Mouse (Mus musculus) liver, adult 2 months (tissue): ENCODE measurements at regions not wholly inside any gene's neighbourhood (a gene's known extent, or its start where the extent isn't known, plus 50 kb on each side); places are given as distances from the start of the nearest gene placed in this dataset.

ENCODE experiments used
- DNase-seq: peaks from one replicate; pipeline ENCODE4 v3.0.0-alpha.2; 2011; ENCODE audit warnings: low read depth, low spot score; ENCODE audit errors: extremely low read depth
- H3K27ac ChIP-seq: fragments of 200-500 bp; replicated peaks from 2 replicates; pipeline ENCODE4 v1.5.1; 2012; ENCODE audit warnings: low read depth, mild to moderate bottlenecking, control low read depth, inconsistent platforms, low read length; ENCODE audit not compliant: insufficient read depth
- H3K27me3 ChIP-seq: fragments of 200-500 bp; 2 replicates; pipeline ENCODE4 v1.6.1; 2012; ENCODE audit warnings: mild to moderate bottlenecking, moderate library complexity, low read length, inconsistent platforms; ENCODE audit not compliant: control insufficient read depth, insufficient read depth
- H3K36me3 ChIP-seq: fragments of 200-500 bp; 2 replicates; pipeline ENCODE4 v1.6.1; 2012; ENCODE audit warnings: low read length, inconsistent platforms; ENCODE audit not compliant: control insufficient read depth, insufficient read depth
- H3K4me1 ChIP-seq: fragments of 200-500 bp; 2 replicates; pipeline ENCODE4 v1.6.1; 2011; ENCODE audit warnings: low read length; ENCODE audit not compliant: control insufficient read depth, insufficient read depth
- H3K4me3 ChIP-seq: fragments of 200-500 bp; 2 replicates; pipeline ENCODE4 v1.5.1; 2011; ENCODE audit warnings: low read depth, mild to moderate bottlenecking, control low read depth, low read length, moderate library complexity; ENCODE audit not compliant: insufficient read depth
- H3K79me2 ChIP-seq: fragments of 200-500 bp; 2 replicates; pipeline ENCODE4 v1.6.1; 2012; ENCODE audit warnings: inconsistent platforms, mild to moderate bottlenecking, low read length, moderate library complexity; ENCODE audit not compliant: control insufficient read depth, insufficient read depth
- H3K9ac ChIP-seq: fragments of 200-500 bp; 2 replicates; pipeline ENCODE4 v1.6.1; 2012; ENCODE audit warnings: low read depth, mild to moderate bottlenecking, control low read depth, inconsistent platforms, low read length
- CTCF ChIP-seq: fragments of 200-500 bp; IDR thresholded peaks from 2 replicates; pipeline ENCODE4 v1.5.1; 2011; ENCODE audit warnings: low read depth, low read length, control low read depth
- POLR2A ChIP-seq: fragments of 200-500 bp; IDR thresholded peaks from 2 replicates; pipeline ENCODE4 v1.6.1; 2011; ENCODE audit warnings: low read length, control low read depth; ENCODE audit not compliant: insufficient read depth; ENCODE audit errors: extremely low read depth
- WGBS: fragments of 180-500 bp; shearing (Covaris S2); methylation state at CpG from one replicate; pipeline ENCODE4 v1.1.7; 2018; 5-methylcytosine and 5-hydroxymethylcytosine counted together

DNA sequence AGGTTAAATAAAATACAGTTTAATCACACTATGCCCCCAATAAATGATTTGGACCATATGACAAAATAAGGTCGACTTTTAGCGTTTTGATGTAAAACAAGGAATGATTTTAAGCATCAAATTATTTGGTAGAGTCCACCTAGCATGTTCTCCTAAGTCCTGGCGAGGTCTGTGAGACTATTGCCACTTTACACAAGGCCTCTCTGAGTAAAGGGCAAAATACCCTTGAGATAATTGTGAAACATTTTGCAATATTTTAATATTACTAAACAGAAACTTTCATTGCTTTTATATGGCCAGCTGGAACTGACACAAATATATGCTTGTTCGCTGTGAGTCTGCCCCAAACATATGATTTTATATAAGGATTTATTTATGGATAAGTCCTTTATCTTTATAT lies 629.4 kb upstream of the Zeb2 start:
- no peaks in the 10 kb centered on the region for H3K79me2 ChIP-seq
- no peaks in the 10 kb centered on the region for H3K4me1 ChIP-seq
- DNase-seq, result peak; percentile 5
- no peak overlapping the region for H3K27ac ChIP-seq
- H3K9ac ChIP-seq, result no peak overlapping the region
- 75% methylated on average over 4 of the region's 4 CpGs for WGBS
- H3K36me3 ChIP-seq, result no peaks in the 10 kb centered on the region
- TF ChIP-seq POLR2A (no peak), CTCF (no peak)
- no peak overlapping the region for H3K4me3 ChIP-seq
- no peaks in the 10 kb centered on the region for H3K27me3 ChIP-seq

DNA sequence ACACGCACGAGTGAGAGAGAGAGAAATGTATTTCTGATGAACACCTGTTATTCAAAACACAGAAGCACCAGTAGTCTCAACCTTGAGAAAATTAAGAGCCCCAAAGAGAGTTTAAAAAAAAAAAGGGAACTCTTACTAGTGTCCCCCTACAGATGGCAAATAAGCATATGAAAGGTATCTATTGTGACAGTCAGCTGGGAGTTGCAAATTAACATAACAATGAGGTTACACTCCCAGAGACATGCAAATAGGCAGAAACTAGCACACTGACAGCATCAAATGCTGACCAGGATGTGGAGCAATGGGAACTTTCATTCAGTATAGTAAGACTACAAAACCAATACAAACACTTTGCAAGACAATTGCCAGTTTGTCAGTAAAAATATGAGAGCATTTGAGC lies 619.1 kb upstream of the Zeb2 start:
- WGBS, result 80% methylated on average over 2 of the region's 2 CpGs

DNA sequence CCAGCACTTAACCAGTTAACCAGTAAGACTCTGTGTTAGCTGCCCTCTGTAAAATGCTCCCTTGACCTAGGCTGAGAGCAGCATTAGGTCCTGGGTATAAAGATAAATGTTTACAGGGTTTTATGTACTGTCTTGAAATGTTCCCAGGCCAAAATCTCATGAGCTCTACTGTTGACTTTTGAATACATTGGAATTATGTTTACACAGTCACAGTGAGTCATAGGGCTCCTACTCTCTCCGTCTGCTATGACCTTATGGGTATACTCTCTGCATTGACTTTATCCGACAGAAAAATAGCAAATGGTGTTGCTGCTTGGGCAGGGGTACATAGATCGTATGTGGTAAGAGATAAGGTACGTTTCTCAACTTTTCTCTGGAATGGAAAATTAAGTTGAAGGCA lies 596.8 kb upstream of the Zeb2 start:
- no peaks in the 10 kb centered on the region for H3K27me3 ChIP-seq
- H3K4me3 ChIP-seq, result no peak overlapping the region
- no peaks in the 10 kb centered on the region for H3K36me3 ChIP-seq
- H3K79me2 ChIP-seq, result no peaks in the 10 kb centered on the region
- DNase-seq, result no peak
- H3K27ac ChIP-seq, result no peak overlapping the region
- H3K4me1 ChIP-seq, result no peaks in the 10 kb centered on the region
- TF ChIP-seq CTCF, result no peak
- no peak for TF ChIP-seq POLR2A
- H3K9ac ChIP-seq, result no peak overlapping the region
- WGBS, result 57% methylated on average over 4 of the region's 4 CpGs

More for the DNA sequence above, 619.1 kb upstream of the Zeb2 start:
- Histone ChIP-seq H3K27ac (no peak overlapping the region), H3K9ac (no peak overlapping the region), H3K4me1 (no peaks in the 10 kb centered on the region), H3K27me3 (no peaks in the 10 kb centered on the region), H3K79me2 (no peaks in the 10 kb centered on the region), H3K4me3 (no peak overlapping the region), H3K36me3 (no peaks in the 10 kb centered on the region)
- TF ChIP-seq POLR2A (no peak), CTCF (no peak)
- DNase-seq, result no peak

DNA sequence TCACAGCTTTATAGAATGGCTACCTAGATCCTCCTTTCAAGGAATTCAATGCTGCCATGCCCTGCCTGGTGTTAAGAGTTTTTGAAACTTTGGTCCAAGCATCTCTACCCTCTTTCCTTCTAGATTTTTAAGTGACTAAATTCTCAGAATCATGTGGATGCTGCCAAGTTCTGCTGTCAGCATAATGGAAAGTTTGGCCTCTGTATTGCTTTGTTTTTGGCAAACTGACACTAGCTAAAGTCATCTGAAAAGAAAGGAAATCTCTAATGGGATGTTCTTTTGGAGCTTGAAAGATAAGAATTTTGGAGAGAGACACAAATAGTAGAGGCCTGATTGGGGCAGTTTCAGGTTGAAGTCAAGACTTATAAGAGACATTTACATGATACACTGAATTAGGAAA lies 589.8 kb upstream of the Zeb2 start:
- no peak for TF ChIP-seq CTCF
- no peak for TF ChIP-seq POLR2A
- Histone ChIP-seq H3K4me3 (no peak overlapping the region), H3K79me2 (no peaks in the 10 kb centered on the region), H3K4me1 (no peaks in the 10 kb centered on the region), H3K36me3 (no peaks in the 10 kb centered on the region), H3K9ac (no peak overlapping the region), H3K27ac (no peak overlapping the region), H3K27me3 (no peaks in the 10 kb centered on the region)
- no peak for DNase-seq

DNA sequence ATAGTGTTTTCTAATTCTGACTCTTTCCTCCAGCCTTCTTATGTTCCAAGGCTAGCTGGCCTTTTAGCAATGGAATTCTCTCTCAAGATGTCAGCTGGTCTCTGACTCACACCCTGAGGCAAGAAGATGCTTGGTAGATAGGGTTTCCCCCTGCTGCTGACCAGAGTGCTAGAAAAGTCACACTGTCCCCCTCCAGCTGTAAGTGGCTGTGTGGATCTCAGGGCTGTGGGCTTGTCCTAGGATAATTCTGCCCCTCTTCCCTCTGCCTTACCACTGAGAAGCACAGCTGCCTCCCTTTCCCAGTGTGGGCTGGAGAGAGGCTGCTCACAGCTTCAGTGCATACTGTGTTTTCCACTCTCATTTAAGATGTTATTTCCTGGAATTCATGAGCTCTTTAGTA lies 585.3 kb upstream of the Zeb2 start:
- Histone ChIP-seq H3K9ac (no peak overlapping the region), H3K27ac (no peak overlapping the region), H3K27me3 (no peaks in the 10 kb centered on the region), H3K4me1 (no peaks in the 10 kb centered on the region), H3K4me3 (no peak overlapping the region), H3K36me3 (no peaks in the 10 kb centered on the region), H3K79me2 (no peaks in the 10 kb centered on the region)
- TF ChIP-seq CTCF (no peak), POLR2A (no peak)
- DNase-seq, result no peak

DNA sequence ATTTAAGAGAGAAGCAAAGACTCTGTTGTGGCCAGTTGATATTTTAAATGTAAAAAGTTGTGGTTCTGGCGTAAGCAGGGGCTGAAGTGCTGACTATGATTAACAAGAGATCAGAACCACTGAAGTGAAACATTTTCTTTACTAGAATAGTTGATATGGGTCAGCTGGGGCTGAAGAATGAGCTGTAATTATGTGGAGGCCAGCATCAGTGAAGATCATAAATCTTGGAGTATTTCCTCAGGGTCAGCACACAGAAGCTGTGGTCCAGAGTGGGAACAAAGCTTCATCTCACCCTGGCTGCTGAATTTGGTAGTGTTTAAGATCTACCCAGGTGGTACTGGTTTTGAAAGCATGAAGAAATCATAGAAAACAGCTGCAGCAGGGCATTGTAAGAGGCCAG lies 583.4 kb upstream of the Zeb2 start:
- H3K79me2 ChIP-seq, result no peaks in the 10 kb centered on the region
- no peaks in the 10 kb centered on the region for H3K27me3 ChIP-seq
- 98% methylated on average over 1 of the region's 1 CpGs for WGBS
- no peak overlapping the region for H3K27ac ChIP-seq
- H3K9ac ChIP-seq, result no peak overlapping the region
- H3K36me3 ChIP-seq, result no peaks in the 10 kb centered on the region
- TF ChIP-seq POLR2A (no peak), CTCF (no peak)
- no peak overlapping the region for H3K4me3 ChIP-seq
- no peak for DNase-seq
- no peaks in the 10 kb centered on the region for H3K4me1 ChIP-seq
